Mouse (Mus musculus) hindbrain, embryonic 10.5 days (tissue): ENCODE results near the gene Galnt2. TPM values are rescaled to one million over a fixed set of nuclear protein-coding genes. Genes with fewer than 3 reads are reported as not detected.
A peak's percentile ranks its signal among the peaks of the same experiment; 100 is the strongest.

Source experiments
- DNase-seq: peaks from one replicate; pipeline ENCODE4 v3.0.0-alpha.2; 2017; ENCODE audit warnings: low spot score
- H3K27ac ChIP-seq: fragments of 300-500 bp; sonication (generic); 2 replicates; pipeline ENCODE4 v1.5.1; 2016; ENCODE audit warnings: mild to moderate bottlenecking, moderate library complexity
- H3K27me3 ChIP-seq: fragments of 300-500 bp; sonication (generic); 2 replicates; pipeline ENCODE4 v1.6.1; 2016; ENCODE audit warnings: mild to moderate bottlenecking; ENCODE audit not compliant: poor library complexity, insufficient read depth, severe bottlenecking
- H3K36me3 ChIP-seq: fragments of 300-500 bp; sonication (generic); 2 replicates; pipeline ENCODE4 v1.6.1; 2016; ENCODE audit warnings: mild to moderate bottlenecking, moderate library complexity
- H3K4me1 ChIP-seq: fragments of 300-500 bp; sonication (generic); replicated peaks from 2 replicates; pipeline ENCODE4 v1.6.1; 2016; ENCODE audit warnings: mild to moderate bottlenecking
- H3K4me3 ChIP-seq: fragments of 300-500 bp; sonication (generic); 2 replicates; pipeline ENCODE4 v1.5.1; 2016; ENCODE audit warnings: mild to moderate bottlenecking, moderate library complexity
- H3K9me3 ChIP-seq: fragments of 300-500 bp; sonication (generic); 2 replicates; pipeline ENCODE4 v1.6.1; 2016; ENCODE audit warnings: mild to moderate bottlenecking, moderate library complexity
- WGBS: fragments of 180-500 bp; shearing (Covaris S2); methylation state at CpG from one replicate; pipeline ENCODE4 v1.1.7; 2016; 5-methylcytosine and 5-hydroxymethylcytosine counted together
- polyA plus RNA-seq: library from polyadenylated mRNA; unstranded; fragments of >200 nt; fragmentation: Nextera tagmentation; extraction: Ambion mirVana; gene quantifications from 2 replicates; pipeline ENCODE4 v1.2.1, GENCODE M21; 2016

Gene Galnt2
- 42.2 and 56.0 TPM in 2 replicates for polyA plus RNA-seq

DNA sequence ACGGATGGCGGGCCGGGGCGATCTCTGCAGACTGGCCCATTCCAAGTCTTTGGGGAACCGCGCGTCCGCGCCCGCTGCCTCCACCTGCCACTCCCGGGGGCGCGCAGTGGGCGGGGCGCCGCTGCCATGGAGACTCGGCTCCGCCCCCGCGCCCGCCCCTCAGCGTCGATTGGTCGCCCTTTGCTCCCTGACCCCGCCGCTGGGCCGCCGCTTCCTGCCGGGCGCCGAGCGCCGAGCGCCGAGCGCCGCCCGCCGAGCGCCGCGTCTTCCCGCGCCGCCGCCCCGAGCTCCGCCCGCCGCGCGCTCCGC is at the start of gene Galnt2:
TSS of gene Galnt2 (plus strand) at position 216 of the 309 bp plus-strand sequence.
- peak; percentile 85 for DNase-seq
- peak within 1 kb of the TSS; percentile 96 for H3K4me3 ChIP-seq
- peaks cover 50% of the 10 kb centered on the region for H3K4me1 ChIP-seq
- H3K27ac ChIP-seq, result peak within 1 kb of the TSS; percentile 94
- under 1% methylated on average over 53 of the region's 53 CpGs for WGBS
- 0 out of 2 replicates have a peak, but pooled peaks cover 5% of the 10 kb centered on the region for H3K36me3 ChIP-seq
- H3K27me3 ChIP-seq, result 0 out of 2 replicates have a peak, but pooled peaks cover 12% of the 10 kb centered on the region
- no peaks in the 10 kb centered on the region for H3K9me3 ChIP-seq

DNA sequence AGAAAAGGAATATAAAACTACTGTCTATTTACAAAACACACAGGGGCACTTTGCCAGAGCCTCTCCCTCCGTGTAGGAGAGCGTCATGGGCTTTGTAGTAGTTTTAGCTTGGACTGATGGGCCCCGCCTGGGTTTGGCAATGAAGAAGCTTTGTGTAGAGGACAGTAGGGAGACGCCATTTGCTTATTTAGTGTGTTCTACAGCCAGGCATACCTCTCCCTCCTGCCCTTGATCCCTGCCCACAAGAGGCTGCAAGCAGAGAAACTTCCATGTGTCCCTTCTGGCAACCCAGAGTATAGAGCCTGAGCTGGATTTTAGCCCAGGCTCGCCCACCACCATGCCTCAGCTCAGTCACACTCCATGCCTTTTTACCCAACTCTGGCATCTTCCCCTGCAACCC is 49.4 kb upstream of the Galnt2 start:
- 87% methylated on average over 5 of the region's 5 CpGs for WGBS
- no peaks in the 10 kb centered on the region for H3K27me3 ChIP-seq

DNA sequence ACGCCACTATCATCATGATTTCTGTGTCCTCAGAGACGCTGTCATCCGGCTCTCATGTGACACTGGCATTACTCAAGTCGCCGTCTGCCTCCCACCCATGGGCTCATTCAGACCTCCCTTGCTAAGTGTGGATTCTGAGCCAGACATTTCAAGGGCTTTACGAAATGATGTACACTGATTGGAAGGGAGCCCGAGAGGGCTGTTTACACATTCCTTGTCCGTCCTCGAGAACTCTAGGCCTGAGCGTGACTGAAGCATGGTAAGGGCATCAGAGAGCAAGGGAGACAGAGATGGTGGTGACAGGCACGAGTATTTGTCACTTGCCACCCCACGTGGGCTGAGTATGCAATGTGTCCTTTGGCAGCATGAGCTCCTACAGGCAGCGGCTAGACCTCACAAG is 49.0 kb upstream of the Galnt2 start:
- no peak overlapping the region for H3K4me3 ChIP-seq
- H3K27me3 ChIP-seq, result no peaks in the 10 kb centered on the region
- no peaks in the 10 kb centered on the region for H3K9me3 ChIP-seq
- WGBS, result 79% methylated on average over 13 of the region's 13 CpGs
- no peak overlapping the region; the same call in 1 of the 2 replicates for H3K27ac ChIP-seq
- no peaks in the 10 kb centered on the region for H3K36me3 ChIP-seq
- no peak for DNase-seq
- peaks cover 23% of the 10 kb centered on the region for H3K4me1 ChIP-seq

More for the DNA sequence above, 49.4 kb upstream of the Galnt2 start:
- Histone ChIP-seq H3K36me3 (no peaks in the 10 kb centered on the region), H3K9me3 (no peaks in the 10 kb centered on the region), H3K27ac (no peak overlapping the region), H3K4me3 (no peak overlapping the region), H3K4me1 (peaks cover 23% of the 10 kb centered on the region)
- no peak for DNase-seq

DNA sequence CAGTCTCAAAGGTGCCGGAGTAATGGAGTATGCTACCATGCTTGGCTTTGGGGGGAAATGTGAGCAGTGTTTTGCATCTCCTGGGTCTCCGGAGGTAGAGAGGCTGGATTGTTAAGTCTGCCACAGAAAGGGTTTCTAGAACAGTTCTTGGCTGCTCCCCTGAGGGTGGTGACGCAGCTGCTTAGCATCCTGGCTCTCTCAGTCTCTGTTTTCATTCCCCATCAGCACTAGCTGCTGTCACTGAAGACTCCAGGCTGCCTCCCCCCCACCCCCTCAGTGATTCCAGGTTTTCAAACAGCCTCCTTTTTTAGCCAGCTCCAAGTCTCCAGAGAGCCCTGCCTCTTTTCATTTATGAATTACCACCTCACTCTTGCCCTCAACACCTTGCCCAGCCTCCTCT is 47.1 kb upstream of the Galnt2 start:
- 74% methylated on average over 3 of the region's 3 CpGs for WGBS
- H3K27ac ChIP-seq, result no peak overlapping the region
- DNase-seq, result no peak
- H3K36me3 ChIP-seq, result no peaks in the 10 kb centered on the region
- H3K9me3 ChIP-seq, result no peaks in the 10 kb centered on the region
- H3K4me3 ChIP-seq, result no peak overlapping the region
- H3K27me3 ChIP-seq, result no peaks in the 10 kb centered on the region
- H3K4me1 ChIP-seq, result peaks cover 21% of the 10 kb centered on the region

DNA sequence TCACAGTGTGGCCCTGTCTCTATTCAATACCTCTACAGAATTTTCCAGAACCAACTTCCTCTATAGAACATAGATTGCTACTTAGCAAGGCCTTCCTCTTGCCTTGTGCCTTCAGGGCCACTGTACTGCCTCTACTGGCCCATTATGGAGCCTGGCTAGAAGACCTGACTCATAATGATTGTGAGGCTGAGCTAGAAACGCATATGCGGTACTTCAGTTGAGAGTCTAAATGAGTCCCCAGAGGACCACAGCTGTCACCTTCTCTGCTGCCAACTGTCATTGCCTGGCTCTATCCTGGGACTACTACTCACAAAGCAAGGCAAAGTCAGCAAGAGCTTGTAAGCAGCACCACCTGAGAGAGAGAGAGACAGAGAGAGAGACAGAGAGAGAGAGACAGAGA is 46.7 kb upstream of the Galnt2 start:
- Histone ChIP-seq H3K9me3 (no peaks in the 10 kb centered on the region), H3K27me3 (no peaks in the 10 kb centered on the region), H3K4me3 (no peak overlapping the region), H3K4me1 (peaks cover 17% of the 10 kb centered on the region), H3K36me3 (no peaks in the 10 kb centered on the region), H3K27ac (no peak overlapping the region)
- WGBS, result 78% methylated on average over 2 of the region's 2 CpGs
- no peak for DNase-seq

DNA sequence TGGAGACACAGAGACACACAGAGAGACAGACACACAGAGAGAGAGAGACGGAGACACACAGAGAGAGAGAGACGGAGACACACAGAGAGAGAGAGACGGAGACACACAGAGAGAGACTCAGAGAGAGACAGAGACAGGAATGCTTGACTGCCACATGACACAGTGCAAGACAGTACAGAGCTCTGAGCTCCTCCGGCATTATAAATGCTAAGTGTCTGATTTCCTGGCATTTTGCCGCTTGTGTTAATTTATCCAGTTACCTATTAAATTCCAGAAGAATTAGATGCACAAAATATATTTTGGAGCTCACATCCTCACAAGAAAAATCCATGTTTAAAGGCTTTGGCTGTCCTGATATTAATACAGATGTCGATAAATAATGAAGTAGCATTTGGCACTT is 46.1 kb upstream of the Galnt2 start:
- no peak overlapping the region for H3K4me3 ChIP-seq
- H3K36me3 ChIP-seq, result no peaks in the 10 kb centered on the region
- H3K4me1 ChIP-seq, result peaks cover 13% of the 10 kb centered on the region
- no peak overlapping the region; the same call in 1 of the 2 replicates for H3K27ac ChIP-seq
- no peak for DNase-seq
- 91% methylated on average over 6 of the region's 6 CpGs for WGBS
- H3K9me3 ChIP-seq, result no peaks in the 10 kb centered on the region
- no peaks in the 10 kb centered on the region for H3K27me3 ChIP-seq

DNA sequence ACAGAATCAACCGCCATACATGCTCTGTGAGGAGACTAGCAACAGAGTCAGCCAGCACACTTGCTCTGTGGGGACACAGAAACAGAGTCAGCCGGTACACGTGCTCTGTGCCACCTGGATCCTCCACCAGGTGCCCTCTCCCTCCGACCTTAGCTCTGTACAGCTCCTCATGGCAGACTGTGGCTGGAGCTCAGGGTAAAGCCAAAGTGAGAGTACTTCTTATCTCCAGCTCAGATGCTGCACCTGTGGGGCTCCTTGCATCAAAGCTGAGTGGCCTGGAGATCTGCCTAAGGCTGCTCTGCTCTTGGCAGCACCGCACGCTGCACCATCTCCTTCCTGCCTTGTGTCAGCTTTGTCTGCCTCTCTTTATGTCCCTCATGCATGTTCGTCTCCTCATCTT is 40.8 kb upstream of the Galnt2 start:
- no peak overlapping the region for H3K4me3 ChIP-seq
- H3K27me3 ChIP-seq, result no peaks in the 10 kb centered on the region
- no peak for DNase-seq
- H3K9me3 ChIP-seq, result no peaks in the 10 kb centered on the region
- 89% methylated on average over 7 of the region's 7 CpGs for whole genome bisulfite sequencing
- 0 out of 2 replicates have a peak, but pooled peaks cover 5% of the 10 kb centered on the region for H3K4me1 ChIP-seq
- no peak overlapping the region for H3K27ac ChIP-seq
- no peaks in the 10 kb centered on the region for H3K36me3 ChIP-seq

DNA sequence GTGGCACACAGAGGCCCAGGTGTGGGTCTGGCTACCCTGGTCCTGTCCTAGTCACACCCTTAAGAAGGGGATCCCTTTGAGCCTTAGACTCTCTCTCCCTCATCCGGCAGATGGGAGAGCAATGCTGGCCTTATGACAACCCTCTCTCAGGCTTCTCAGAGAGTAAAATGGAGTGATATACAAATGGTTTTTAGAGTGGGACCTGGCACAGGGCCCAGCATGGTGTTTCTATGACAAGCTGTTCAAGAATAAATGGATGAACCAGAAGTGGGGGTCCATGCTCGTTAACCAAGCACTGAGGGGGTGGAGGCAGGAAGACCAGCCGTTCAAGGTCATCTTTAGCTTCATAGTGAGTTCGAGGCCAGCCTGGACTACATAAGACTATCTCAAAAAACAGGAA is 38.9 kb upstream of the Galnt2 start:
- no peak for DNase-seq
- H3K27ac ChIP-seq, result no peak overlapping the region
- no peaks in the 10 kb centered on the region for H3K9me3 ChIP-seq
- peaks cover 16% of the 10 kb centered on the region for H3K4me1 ChIP-seq
- no peaks in the 10 kb centered on the region for H3K27me3 ChIP-seq
- no peaks in the 10 kb centered on the region for H3K36me3 ChIP-seq
- 88% methylated on average over 4 of the region's 4 CpGs for WGBS
- no peak overlapping the region for H3K4me3 ChIP-seq

DNA sequence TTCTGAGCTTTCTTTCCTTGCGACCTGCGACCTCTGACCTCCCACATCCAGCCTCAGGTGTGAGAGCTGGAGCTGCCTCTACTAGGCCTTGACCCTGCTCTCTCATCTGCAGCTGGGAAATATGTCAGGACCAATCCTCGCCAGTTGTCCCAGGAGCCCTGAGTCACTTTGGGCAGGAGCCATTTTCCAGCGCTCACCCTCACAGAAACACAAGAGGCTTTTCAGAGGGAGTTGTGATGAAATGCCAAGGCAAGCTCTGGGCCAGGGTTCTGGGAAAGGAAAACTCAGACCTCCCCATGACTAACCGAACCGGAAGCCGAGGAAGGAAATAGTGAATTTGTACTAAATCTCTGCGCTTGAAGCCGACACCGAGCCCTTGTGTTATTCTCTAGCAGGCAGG is 38.2 kb upstream of the Galnt2 start:
- Histone ChIP-seq H3K27me3 (no peaks in the 10 kb centered on the region), H3K9me3 (no peaks in the 10 kb centered on the region), H3K4me1 (peaks cover 16% of the 10 kb centered on the region), H3K4me3 (no peak overlapping the region), H3K36me3 (no peaks in the 10 kb centered on the region), H3K27ac (no peak overlapping the region)
- no peak for DNase-seq
- 85% methylated on average over 10 of the region's 10 CpGs for WGBS

DNA sequence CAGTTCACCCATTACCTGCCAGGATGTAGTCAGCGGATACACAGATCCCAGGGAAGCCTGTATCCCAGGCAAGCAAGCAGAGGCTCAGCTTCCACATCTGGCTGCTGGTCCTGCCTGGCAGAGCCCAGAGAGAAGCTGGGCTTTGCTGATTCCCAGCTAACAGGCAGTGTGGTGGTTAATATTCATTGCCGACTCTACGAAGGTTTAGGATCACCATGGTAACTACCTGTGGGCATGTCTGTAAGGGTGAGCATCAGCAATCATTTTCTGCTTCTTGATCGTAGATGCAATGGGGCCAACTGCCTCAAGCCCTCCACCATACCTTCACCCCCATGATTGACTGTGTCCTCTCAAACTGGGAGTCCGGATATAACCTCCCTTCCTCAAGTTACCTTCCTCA is 37.2 kb upstream of the Galnt2 start:
- Histone ChIP-seq H3K27me3 (no peaks in the 10 kb centered on the region), H3K4me1 (peaks cover 16% of the 10 kb centered on the region), H3K9me3 (no peaks in the 10 kb centered on the region), H3K4me3 (no peak overlapping the region), H3K36me3 (no peaks in the 10 kb centered on the region), H3K27ac (no peak overlapping the region)
- no peak for DNase-seq
- WGBS, result 84% methylated on average over 5 of the region's 5 CpGs

DNA sequence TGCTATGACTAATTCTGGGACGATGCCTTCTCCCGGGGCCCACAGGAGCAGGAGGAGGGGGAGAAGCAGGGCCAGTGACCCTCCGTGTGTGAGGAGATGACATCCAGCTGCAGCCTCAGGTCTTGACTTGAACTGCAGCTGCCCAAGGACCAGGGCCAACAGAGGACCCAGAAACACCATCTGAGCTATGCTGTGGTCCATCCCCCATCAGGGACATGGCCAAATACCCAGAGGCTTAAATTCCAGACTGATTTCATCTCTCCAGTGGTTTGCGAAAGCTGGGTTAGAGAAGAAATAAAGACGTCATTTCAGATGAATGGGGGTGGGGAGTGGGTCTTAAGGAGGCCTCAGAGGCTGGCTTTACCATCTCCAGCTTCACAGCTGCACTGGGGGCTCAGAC is 35.0 kb upstream of the Galnt2 start:
- WGBS, result 56% methylated on average over 5 of the region's 5 CpGs
- Histone ChIP-seq H3K4me3 (no peak overlapping the region), H3K4me1 (peaks cover 20% of the 10 kb centered on the region), H3K9me3 (no peaks in the 10 kb centered on the region), H3K27me3 (no peaks in the 10 kb centered on the region), H3K36me3 (no peaks in the 10 kb centered on the region), H3K27ac (no peak overlapping the region)
- DNase-seq, result no peak

DNA sequence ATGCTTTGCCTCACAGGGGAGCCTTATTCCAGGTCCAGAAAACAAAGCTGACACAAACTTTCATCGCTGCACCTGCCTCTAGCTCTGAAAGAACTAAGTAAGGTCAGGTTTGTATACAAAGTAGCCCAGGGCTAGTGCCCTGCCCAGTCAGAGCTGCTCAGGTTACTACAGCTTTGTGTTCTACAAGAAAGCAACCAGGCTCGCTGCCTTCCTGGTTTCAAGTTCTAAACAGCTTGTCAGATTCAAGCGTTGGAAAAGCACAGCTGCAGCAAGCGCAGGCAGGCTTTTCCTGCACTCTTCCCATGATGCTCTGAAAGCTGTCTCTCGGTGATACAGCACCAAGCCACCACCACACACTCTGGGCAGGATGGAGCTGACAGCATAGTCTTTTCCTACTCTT is 34.4 kb upstream of the Galnt2 start:
- Histone ChIP-seq H3K36me3 (no peaks in the 10 kb centered on the region), H3K4me1 (peaks cover 20% of the 10 kb centered on the region), H3K27ac (no peak overlapping the region; the same call in 1 of the 2 replicates), H3K27me3 (no peaks in the 10 kb centered on the region), H3K9me3 (no peaks in the 10 kb centered on the region), H3K4me3 (no peak overlapping the region)
- 62% methylated on average over 5 of the region's 5 CpGs for whole genome bisulfite sequencing
- no peak for DNase-seq

DNA sequence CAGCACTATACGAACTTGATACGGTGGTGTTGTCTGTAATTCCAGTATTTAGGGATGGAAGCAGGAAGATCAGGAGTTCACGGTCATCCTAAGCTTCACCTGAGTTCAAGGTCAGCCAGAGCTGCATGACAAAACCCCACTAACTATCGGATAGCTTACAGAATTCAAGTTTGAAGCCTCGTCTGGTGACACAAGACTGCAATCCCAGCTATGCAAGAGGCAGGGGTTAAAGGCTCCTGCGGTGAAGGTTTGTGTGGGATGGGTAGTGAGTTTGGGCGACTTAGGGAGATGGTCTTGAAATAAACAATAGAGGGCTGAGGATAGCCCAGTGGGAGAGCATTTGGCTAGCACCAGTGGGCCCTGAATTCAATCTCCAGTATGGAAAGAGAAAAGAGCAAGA is 33.0 kb upstream of the Galnt2 start:
- peaks cover 23% of the 10 kb centered on the region for H3K4me1 ChIP-seq
- no peak for DNase-seq
- H3K9me3 ChIP-seq, result no peaks in the 10 kb centered on the region
- H3K27me3 ChIP-seq, result no peaks in the 10 kb centered on the region
- 81% methylated on average over 7 of the region's 7 CpGs for WGBS
- H3K4me3 ChIP-seq, result no peak overlapping the region
- no peaks in the 10 kb centered on the region for H3K36me3 ChIP-seq
- no peak overlapping the region for H3K27ac ChIP-seq

DNA sequence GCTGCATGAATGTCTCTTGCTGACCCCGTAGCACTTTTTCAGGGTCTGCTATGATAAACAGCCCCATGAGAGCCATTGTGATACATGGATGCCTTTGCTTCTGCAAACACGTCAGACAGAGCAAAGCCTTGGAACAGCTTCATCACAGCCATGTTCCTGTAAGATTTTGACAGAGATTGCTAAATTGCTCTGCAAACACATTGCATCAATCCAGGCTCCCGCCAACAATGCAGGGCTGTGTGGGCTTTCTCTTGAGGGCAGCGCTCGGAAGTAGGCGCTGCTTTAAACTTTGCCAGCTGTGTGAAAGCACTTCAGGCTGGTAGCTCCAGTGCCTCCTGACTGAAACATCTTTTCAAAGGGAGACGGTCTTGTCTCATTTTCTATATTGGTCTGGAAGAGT is 30.8 kb upstream of the Galnt2 start:
- DNase-seq, result no peak
- Histone ChIP-seq H3K36me3 (no peaks in the 10 kb centered on the region), H3K4me3 (no peak overlapping the region), H3K4me1 (peaks cover 33% of the 10 kb centered on the region), H3K9me3 (no peaks in the 10 kb centered on the region), H3K27ac (no peak overlapping the region), H3K27me3 (no peaks in the 10 kb centered on the region)
- WGBS, result 66% methylated on average over 7 of the region's 7 CpGs
